Mouse (Mus musculus): Measurements from ENCODE around the gene Spats2.
"Not testable (repeated sequence)": the region's sequence is repeated elsewhere in the genome, so short reads cannot be mapped to it uniquely, and the experiment has no call there.

Spats2 gene

DNA sequence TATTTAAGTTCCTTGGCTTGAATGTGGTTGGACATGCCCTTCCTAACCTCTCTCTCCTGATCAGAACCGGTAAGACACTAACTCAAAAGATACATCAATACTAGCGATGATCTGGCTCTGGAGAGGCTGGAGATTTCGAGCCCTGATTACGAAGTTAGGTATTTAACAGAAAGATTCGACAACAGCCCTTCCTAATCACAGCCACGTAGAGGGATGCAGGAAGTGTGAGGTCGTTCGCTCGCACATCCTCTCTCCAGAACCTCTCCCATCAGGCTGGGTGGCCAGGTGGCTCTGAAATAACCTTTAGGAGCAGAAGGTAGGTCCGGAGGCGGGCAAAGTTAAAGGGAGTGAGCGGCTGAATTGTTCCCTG is at the start of gene Spats2:
Spats2 (plus strand) TSS at position 206 of the 370 bp plus-strand sequence.
- in situ Hi-C loops (cut with MboI; ENCODE audit: unreplicated experiment in 2 of 2) = no loop called here

- in situ Hi-C loops (cut with MboI; ENCODE audit: unreplicated experiment in 2 of 2) = not testable (repeated sequence)
These were observed 49.7 kb upstream of the Spats2 start for GRCm38 (mm10) chr15:99076011-99076410.

GRCm38 (mm10) chr15:99078181-99078910 is 47.4 kb upstream of the Spats2 start:
- in situ Hi-C loops (cut with MboI; ENCODE audit: unreplicated experiment in 2 of 2) = no loop called here

DNA sequence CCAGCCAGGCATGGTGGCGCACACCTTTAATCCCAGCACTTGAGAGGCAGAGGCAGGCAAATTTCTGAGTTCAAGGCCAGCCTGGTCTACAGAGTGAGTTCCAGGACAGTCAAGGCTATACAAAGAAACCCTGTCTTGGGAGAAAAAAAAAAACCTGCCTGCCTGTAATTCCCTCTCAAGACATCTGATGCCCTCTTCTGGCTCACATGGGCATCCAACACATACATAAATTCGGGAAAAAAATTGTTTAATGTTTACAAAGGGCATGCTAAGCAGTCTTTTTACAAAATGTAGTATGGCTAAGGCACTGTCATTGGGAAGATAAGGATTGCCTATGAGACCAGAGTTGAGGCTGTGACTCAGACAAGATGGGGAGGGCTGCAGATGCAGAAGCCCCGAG is 45.9 kb upstream of the Spats2 start:
- in situ Hi-C loops (cut with MboI; ENCODE audit: unreplicated experiment in 2 of 2) = no loop called here

- in situ Hi-C loops (cut with MboI; ENCODE audit: unreplicated experiment in 2 of 2) = no loop called here
These were observed 43.4 kb upstream of the Spats2 start for GRCm38 (mm10) chr15:99082322-99082721.

- in situ Hi-C loops (cut with MboI; ENCODE audit: unreplicated experiment in 2 of 2) = no loop called here
These were observed 42.9 kb upstream of the Spats2 start for GRCm38 (mm10) chr15:99082840-99083239.

DNA sequence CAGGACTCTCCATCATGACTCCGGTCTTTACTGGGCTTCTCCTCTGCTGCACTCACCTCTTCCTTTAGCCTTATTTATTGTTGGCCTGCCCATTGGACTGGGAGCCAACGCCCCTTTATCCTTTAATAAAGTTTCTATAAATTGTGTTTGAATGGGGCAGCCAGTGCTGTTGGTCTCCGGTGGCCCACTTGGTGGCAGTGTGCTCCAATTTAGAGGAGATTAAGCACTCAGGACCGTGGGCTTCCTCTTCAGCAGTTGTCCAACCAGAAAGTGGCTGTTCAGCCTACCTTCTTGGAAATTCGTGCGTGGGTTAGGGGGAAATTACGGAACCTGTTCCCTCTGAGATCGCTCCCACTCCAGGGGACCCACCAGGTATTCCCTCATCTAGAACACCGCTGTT is 42.5 kb upstream of the Spats2 start:
- in situ Hi-C loops (cut with MboI; ENCODE audit: unreplicated experiment in 2 of 2) = no loop called here

DNA sequence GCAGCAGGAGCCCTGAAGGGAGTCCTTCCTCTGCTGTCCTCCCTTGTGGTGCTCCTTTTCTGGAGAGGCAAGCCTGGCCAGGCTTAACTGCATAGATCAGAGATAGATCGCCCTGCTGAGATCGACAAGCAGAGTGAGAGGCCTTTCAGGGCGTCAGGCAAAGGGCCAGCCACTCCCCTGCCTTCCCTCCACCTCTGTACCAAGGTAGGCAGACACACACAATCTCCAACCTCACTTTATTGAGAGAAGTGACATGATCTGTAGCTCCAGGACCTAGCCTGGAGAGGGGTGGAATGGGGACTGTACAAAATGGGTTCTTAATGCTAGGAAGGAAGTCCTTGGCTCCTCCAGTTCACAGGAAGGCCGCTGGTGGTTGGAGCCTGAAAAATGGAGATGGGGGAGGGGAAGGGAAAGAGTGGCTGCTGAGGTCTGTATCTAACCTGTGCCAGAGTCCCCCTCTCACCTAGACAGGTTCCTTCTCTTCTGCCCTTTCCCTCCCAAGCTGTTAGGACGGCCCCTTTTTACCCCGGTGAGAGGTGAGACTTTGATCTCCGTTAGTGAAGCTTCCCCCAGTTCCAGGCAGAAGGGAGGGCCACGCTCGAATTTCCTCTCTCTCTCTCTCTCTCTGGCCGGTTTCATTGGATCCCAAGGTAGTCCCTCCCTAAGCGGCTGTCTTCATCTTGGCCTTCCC is 41.7 kb upstream of the Spats2 start:
- in situ Hi-C loops (cut with MboI; ENCODE audit: unreplicated experiment in 2 of 2) = no loop called here

DNA sequence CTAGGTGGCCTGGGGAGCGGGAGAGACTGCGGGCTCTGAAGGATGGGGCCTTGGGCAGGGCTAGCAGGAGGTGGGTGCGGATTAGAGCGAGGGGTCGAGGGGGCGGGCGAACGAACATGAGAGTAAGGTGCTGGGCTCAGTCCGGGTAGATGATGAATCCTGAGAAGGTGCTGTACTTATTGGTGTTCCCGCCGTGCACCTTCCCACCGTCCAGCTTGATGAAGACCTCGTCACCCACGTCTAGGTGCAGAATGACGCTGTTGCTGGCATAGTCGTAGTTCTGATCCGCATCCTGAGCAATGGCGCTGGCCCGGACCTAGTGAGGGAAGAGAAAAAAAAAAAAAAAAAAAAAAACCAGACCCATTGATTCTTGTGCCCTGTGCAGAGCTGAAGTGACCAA is 41.1 kb upstream of the Spats2 start:
- in situ Hi-C loops (cut with MboI; ENCODE audit: unreplicated experiment in 2 of 2) = loop anchor here in 1 of 2 experiments (5.0 kb wide), 1 partner anchor 82 kb away; no protein-coding TSS in a partner anchor

- in situ Hi-C loops (cut with MboI; ENCODE audit: unreplicated experiment in 2 of 2) = loop anchor here in 1 of 2 experiments (5.0 kb wide), 1 partner anchor 84 kb away; no protein-coding TSS in a partner anchor
These were observed 39.7 kb upstream of the Spats2 start for GRCm38 (mm10) chr15:99085997-99086396.

DNA sequence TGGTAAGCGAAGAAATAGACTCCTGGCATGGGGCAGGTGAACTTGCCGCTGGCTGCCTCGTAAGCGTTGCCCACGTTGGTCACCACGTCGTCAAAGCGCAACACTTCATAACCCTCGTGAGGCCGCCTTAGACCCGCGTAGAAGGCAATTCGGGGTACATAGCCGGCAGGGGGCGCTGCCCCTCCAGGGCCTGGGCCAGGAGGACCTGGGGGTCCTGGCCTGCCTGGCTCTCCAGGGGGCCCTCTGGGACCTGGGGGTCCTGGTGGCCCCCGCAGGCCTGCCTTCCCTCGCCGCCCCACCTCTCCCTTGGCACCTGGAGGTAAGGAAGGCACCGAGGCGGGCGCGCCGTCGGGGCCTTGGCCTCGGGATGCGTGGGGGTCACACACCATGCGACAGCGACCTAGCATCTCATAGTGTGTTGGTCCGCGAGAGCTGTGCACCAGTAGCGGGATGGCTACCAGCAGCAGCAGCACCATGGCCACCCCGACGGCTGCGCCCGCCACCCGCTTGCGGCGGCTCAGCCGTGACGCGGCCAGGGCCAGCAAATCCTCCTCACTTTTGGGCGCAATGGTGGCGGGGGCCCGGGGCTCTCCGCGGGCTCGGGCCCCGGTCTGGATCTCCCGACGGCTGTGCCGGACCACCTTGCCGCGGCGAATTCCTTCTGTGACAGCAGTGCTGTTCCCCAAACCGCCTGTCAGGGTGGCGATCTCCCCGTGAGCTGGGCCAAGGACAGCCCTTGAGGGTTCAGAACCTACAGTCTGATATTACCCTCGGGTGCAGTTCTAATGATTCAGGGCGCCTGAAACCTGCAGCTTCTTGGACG is 38.3 kb upstream of the Spats2 start, which contains the start of gene C1ql4:
C1ql4 (minus strand) TSS at position 565 of the 823 bp plus-strand sequence.
- in situ Hi-C loops (cut with MboI; ENCODE audit: unreplicated experiment in 2 of 2) = loop anchor here in 1 of 2 experiments (5.0 kb wide), 1 partner anchor 85 kb away; no protein-coding TSS in a partner anchor

DNA sequence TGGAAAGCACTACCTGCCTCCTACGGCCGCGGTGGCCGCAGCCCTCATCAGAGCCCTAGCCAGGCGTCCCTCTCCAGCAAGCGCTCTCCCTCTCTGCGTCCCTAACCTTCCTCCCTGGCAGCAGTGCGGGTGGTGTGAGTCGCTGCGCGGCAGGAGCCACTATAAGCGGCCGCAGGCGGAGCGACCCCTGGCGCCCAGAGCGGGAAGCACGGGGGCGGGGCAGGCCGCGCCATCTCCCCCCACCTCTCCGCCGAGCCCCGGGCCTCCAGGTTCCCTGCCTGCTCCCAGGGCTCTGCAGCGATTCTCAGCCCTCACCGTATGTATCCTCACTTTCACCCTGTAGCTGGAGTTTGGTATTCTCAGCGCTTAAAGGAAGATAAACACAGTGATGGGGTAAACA is 37.4 kb upstream of the Spats2 start:
- in situ Hi-C loops (cut with MboI; ENCODE audit: unreplicated experiment in 2 of 2) = loop anchor here in 1 of 2 experiments (5.0 kb wide), 1 partner anchor 86 kb away; no protein-coding TSS in a partner anchor

GRCm38 (mm10) chr15:99089069-99089468 is 36.6 kb upstream of the Spats2 start:
- in situ Hi-C loops (cut with MboI; ENCODE audit: unreplicated experiment in 2 of 2) = loop anchor here in 1 of 2 experiments (5.0 kb wide), 1 partner anchor 87 kb away; no protein-coding TSS in a partner anchor

GRCm38 (mm10) chr15:99092870-99093269 is 32.8 kb upstream of the Spats2 start, which contains the start of gene Dnajc22:
Gene Dnajc22, plus strand, starts transcription at chr15:99093170.
- in situ Hi-C loops (cut with MboI; ENCODE audit: unreplicated experiment in 2 of 2) = loop anchor here in 1 of 2 experiments (10.0 kb wide), 1 partner anchor 48 kb away; no protein-coding TSS in a partner anchor

DNA sequence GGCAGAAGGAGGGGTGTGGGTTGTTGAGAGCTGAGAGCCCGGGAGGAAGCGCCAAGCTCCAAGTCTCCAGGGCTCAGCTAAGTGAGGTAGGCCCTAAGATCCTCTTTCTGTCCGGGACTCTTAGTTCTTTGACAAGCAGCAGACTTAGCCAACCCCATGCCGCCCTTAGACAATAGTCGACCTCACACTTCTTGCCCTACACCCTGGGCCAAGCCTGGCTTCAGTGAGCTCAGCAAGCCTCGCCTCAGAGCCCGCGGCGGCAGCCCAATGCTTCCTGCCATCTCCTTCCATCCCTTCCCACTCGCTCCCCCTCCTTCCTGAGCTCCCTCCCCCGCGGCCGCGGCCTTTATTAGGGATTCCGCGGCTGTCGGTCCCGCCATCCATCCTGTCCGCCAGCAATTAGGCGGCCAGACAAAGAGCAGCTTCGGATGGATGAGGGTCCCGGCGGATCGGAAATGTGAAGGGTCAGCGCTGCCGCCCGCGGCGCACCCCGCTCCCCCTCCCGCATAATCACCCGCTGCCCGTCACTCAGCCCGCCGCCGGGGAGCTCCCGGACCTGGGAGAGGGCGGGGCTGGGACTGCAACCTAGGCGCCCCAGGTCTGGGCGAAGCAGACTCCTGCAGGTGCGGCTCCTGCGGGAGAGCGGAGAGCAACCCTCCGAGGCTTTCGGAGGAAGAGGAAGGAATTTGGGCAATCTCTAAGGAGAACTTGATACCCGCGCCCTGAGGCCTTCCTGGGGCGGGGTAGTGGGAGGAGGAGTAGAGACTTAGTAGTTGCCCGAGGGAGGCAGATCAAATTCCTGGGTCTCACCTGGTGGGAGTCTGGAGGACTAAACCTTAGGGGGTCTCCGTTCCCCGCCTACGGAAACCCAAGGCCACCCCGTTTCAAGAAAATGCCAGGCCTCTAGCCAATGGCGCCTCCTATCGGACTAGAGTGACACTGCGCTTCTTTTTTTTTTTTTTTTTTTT is 32.1 kb upstream of the Spats2 start:
- in situ Hi-C loops (cut with MboI; ENCODE audit: unreplicated experiment in 2 of 2) = loop anchor here in 1 of 2 experiments (10.0 kb wide), 1 partner anchor 49 kb away; no protein-coding TSS in a partner anchor

DNA sequence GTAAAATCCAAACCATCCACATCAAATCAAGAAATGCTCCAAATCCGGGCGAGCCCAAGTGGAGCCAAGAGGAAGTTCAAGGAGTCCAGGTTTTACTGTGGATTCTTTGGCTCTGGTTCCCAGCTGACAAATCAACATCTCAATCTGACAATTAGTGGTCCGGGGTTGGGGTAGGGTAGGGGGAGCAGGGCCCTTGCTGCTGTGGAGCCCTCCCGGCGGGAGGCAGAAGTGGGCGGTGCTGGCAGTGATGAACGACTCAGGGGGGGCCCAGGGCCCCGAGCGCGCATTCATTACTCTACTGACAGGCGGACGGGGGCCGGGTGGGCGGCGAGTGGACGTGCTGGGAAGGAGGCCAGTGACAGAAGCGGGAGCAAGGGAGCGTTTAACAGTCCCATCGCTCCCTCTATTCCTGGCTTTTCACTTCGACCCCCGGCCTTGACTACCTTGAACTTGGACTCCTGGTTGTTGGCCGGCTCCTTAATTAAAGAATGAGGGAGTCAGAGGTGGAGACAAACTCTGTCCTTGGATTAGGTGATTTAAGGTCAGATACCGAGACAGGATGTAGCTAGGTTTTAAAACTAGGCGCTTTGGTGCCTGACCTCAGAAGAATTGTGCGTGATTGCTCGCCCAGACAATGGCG is 31.0 kb upstream of the Spats2 start:
- in situ Hi-C loops (cut with MboI; ENCODE audit: unreplicated experiment in 2 of 2) = loop anchor here in 1 of 2 experiments (10.0 kb wide), 1 partner anchor 50 kb away; no protein-coding TSS in a partner anchor

- in situ Hi-C loops (cut with MboI; ENCODE audit: unreplicated experiment in 2 of 2) = loop anchor here in 1 of 2 experiments (10.0 kb wide), 1 partner anchor 51 kb away; no protein-coding TSS in a partner anchor
These were observed 30.4 kb upstream of the Spats2 start for GRCm38 (mm10) chr15:99095356-99095755.

- in situ Hi-C loops (cut with MboI; ENCODE audit: unreplicated experiment in 2 of 2) = loop anchor here in 1 of 2 experiments (10.0 kb wide), 1 partner anchor 51 kb away; no protein-coding TSS in a partner anchor
These were observed 29.5 kb upstream of the Spats2 start for GRCm38 (mm10) chr15:99096061-99096793.
